Mouse (Mus musculus) activated CD4-positive, CD25-positive, alpha-beta regulatory T cell, adult 4 months (primary cell): ENCODE results near the gene Tcf12. TPM values are rescaled to one million over a fixed set of nuclear protein-coding genes. Genes with fewer than 3 reads are reported as not detected.

Experiments
- ATAC-seq: one replicate; pipeline ENCODE4 v1.8.0; 2017
- polyA plus RNA-seq, 2 experiments: library from polyadenylated mRNA; unstranded; fragments of 100-300 nt; shearing (Covaris generic); gene quantifications; one replicate each; pipeline ENCODE4 v1.2.1; 2017

Tcf12 gene
- polyA plus RNA-seq, 2 experiments from 2014 or later, result 29.9 to 36.7 TPM

DNA sequence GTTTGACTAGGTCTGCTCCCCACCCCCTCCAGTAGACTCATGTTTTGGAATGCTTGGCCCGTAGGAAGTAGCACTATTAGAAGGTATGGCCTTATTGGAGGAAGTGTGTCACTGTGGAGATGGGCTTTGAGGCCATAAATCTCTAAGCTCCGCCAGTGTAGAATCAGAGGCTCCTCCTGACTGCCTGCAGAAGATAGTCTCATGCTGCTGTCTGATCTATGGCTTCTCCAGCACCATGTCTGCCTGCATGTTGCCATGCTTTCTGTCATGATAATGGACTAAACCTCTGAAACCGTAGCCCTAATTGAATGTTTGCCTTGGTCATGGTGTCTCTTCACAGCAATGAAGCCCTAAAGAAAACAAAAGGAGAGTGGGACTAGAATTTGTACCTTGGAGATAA lies 26.7 kb downstream of the Tcf12 start:
- ATAC-seq, result no peak

- ATAC-seq, result no peak
Observed at GRCm38 (mm10) chr9:72084131-72084530, 27.5 kb downstream of the Tcf12 start.

DNA sequence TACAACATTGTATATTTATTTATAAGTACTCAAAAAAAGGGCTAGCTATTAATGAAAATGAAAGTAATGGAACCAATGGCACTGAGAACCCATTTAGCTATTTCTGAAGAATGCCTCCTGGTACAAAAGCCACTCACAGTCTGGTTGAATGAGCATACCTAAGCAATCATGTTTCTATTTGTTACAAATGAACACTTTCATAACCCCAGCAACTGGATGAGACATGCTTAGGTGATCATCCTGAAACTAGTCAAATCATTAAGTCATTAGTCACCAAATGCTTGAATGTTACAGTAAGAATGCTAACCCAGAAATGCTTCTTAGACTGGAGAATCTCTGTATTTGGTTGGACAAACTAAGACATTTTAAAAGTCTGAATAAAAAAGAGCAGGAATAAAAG lies 35.5 kb downstream of the Tcf12 start:
- ATAC-seq, result no peak

GRCm38 (mm10) chr9:72066151-72066550 lies 45.5 kb downstream of the Tcf12 start:
- ATAC-seq, result no peak

GRCm38 (mm10) chr9:72053144-72053543 lies 58.5 kb downstream of the Tcf12 start:
- ATAC-seq, result no peak

GRCm38 (mm10) chr9:72040156-72040555 lies 71.5 kb downstream of the Tcf12 start:
- ATAC-seq, result no peak

DNA sequence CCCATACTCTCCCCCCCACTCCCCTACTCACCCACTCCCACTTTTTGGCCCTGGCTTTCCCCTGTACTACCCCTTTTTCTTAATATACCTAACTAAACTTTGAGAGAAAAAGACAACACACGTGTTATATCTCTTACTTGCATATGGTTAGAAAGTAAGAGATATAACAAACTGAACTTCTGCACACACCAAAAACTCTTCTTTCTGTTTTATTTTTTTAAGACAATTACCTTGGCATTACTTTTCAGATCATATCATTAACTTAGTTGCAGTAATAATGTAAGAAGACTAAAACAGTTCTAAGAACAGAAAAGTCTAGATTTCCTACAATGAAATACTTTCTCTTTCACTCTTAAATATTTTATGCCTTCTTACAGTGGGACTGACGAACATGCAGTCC lies 72.3 kb downstream of the Tcf12 start:
- no peak for ATAC-seq

GRCm38 (mm10) chr9:72037059-72037516 lies 74.6 kb downstream of the Tcf12 start:
- ATAC-seq, result no peak

- no peak for ATAC-seq
Observed at GRCm38 (mm10) chr9:72036257-72036656, 75.4 kb downstream of the Tcf12 start.

- ATAC-seq, result no peak
Observed at GRCm38 (mm10) chr9:72033271-72033670, 78.4 kb downstream of the Tcf12 start.

DNA sequence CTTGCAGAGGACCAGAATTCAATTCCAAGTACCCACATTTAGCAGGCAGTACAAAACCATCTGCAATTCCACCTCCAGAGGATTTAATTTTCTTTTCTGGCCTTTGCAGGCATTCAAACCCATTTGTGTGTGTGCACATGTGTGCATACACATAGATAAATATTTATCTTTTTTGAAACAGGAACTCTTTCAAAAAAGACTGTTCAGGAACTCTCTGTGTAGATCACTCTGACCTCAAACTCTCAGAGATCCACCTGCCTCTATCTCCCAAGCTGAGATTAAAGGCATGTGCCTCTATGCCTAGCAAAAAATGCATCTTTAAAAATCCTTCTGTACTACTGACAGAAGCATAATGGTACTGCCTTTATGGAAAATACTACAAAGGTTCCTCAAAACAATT lies 81.4 kb downstream of the Tcf12 start:
- no peak for ATAC-seq

DNA sequence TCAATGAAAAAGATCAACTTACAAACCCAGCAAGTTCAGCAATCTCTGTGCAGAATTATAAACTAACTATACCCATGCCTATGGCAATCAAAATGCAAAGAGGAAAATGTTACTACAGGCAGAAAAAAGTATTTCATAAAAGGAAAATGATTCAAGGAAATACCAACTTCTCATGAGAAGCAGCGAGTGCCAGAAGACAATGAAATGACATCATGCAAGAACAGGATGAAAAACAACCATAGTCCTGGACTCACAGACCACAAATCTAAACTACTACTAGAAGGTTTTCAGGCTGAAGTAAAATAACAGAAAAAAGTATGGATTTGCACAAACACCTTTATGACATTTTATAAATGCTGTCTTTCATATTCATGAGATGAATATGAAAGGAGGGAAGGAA lies 82.1 kb downstream of the Tcf12 start:
- ATAC-seq, result no peak

- ATAC-seq, result no peak
Observed at GRCm38 (mm10) chr9:72023274-72023673, 88.4 kb downstream of the Tcf12 start.

DNA sequence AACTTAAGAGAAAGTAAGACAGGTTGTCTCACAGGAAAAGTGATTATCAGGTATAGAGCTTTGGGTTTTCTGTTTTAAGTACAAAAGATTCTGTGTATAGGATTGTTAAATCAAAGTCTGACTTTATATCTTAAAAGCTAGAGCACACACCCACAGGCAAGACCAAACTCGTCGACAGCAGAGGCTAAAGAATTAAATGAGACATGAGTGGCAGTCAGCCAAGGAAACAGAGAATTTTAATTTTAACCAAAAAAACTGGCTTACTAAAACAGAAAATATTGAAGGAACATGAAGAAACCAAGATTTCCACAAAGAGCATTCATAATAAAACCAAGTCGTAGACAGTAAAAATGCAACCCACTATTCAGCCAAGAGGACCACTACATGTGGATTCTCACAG lies 90.2 kb downstream of the Tcf12 start:
- no peak for ATAC-seq

GRCm38 (mm10) chr9:72016021-72016420 lies 95.7 kb downstream of the Tcf12 start:
- no peak for ATAC-seq

GRCm38 (mm10) chr9:72014585-72015381 lies 96.9 kb downstream of the Tcf12 start:
- peak; percentile 46 for ATAC-seq

GRCm38 (mm10) chr9:72013541-72013940 lies 98.1 kb downstream of the Tcf12 start:
- ATAC-seq, result no peak

DNA sequence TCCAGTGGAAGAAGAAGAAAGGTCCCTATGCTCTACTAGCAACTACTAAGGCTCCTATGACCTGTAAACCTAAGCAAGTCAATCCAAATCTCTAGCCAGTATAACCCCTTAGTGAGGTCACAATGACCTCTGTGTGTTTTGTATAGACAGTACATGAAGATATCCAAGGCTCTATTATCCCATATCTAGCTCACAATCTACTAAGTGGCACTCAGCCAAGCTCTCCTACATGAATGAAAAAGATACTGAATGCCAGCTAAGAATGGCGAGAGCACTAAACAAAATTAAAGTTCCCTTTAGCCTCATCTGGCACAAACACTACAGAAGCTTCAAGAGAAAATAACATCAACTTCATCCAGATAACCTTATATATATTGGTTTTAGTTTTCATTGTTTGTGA lies 103.0 kb downstream of the Tcf12 start:
- ATAC-seq, result no peak

DNA sequence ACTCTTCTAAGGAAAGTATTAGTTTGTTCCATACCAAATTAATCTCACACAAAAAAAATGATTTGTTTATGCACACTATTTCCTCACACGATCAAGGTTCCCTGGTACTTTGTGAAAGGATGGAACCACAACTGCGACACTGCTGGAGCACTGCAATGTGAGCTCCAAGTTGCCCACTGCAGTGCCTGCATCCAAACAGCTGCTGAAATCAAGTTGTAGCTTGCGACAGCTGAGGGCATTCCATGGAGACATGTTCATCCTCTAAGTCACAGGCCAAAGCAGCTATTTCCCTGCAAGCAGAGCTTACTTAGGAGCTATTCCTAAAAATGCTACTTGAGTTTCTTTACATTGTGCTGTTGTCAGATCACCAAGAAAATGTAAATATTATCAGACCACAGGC lies 120.5 kb downstream of the Tcf12 start:
- ATAC-seq, result no peak

DNA sequence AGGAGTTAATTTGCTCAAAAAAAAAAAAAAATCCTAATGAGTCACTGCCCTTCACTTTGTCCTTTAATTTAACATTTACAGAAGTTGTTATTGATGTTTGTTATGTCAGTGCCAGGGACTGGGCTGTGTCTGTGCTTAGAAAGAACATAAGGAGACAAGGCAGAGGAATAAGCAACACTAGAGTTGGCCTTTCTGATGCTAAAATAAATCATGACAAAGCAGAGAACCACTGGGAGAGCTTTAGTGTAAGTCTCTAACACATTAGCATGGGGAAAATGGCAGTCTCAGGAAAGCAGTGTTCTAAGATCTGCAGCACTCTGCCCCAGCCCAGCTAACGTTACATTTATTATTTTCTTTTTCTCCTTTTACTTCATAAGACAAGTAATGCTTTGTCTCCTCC lies 121.3 kb downstream of the Tcf12 start:
- ATAC-seq, result no peak

- no peak for ATAC-seq
Observed at GRCm38 (mm10) chr9:71989663-71990062, 122.0 kb downstream of the Tcf12 start.

DNA sequence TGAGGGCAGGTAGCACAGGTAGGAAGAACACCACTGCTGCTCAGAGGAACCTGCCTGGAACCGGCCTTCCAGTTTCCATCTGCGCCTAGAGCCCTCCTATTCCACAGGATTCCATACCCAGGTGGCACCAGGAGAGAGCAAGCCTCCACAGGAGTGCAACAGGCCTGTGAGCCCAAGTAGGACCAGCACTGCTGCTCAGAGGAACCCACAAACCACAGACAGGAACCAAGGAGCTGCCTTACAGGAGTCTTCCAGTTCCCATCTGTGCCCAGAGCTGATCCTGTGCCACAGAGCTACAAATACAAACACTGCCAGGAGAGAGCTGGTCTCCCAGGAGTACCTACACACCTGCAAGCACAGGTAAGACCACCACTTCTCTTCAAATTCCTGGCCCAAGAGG lies 125.0 kb downstream of the Tcf12 start:
- ATAC-seq, result no peak

- ATAC-seq, result no peak
Observed at GRCm38 (mm10) chr9:71982826-71983225, 128.8 kb downstream of the Tcf12 start.

- no peak for ATAC-seq
Observed at GRCm38 (mm10) chr9:71981071-71981470, 130.6 kb downstream of the Tcf12 start.

DNA sequence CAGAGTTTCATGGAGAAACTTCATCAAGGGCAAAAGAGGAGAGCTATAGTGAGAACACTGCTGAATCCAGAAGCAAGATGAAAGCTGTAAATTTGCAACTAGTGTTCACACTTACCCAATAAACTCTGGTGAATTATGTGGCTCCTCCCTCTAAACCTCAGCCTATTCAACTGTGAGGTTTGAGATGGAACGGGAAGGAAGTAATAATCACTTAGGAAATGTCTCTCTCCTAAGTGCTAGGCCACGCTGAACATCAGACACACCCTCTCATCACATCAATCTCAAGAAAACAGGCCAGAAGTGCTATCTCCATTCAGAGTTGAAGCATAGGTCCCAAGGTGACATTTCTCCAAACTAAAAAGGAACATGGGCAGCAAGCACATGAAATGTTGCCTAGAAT lies 131.1 kb downstream of the Tcf12 start:
- no peak for ATAC-seq
